Mouse (Mus musculus) erythroblast, embryonic 14.5 days (primary cell): Measurements from ENCODE around the gene Klhl32.

ENCODE experiments used
- GATA1 ChIP-seq: IDR thresholded peaks from 2 replicates; pipeline ENCODE4 v1.6.1; 2012; ENCODE audit warnings: low read length, inconsistent platforms, mixed read lengths
- TAL1 ChIP-seq: IDR thresholded peaks from 3 replicates; pipeline ENCODE4 v1.6.1; 2012; ENCODE audit warnings: low read length, inconsistent platforms, mixed read lengths

DNA sequence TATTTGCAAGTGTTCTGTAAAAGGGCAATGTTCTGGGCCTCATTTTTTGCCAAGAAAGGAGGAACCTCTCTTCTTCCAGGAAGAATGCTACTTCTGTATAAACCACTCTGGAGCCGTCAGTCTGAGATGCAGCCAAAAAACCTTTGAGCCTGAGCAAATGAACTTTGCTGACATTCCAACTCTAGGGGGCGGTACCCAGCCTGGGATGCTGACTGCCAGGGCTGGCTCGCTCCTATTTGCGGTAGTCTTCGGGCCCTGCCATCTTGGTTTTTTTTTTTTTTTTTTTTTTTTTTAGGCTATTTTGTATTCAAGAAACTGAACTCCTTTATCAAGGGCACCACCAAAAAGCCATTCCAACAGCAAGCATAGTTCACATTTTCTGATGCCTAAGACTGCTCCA is 230.5 kb downstream of the Klhl32 start:
- TF ChIP-seq TAL1 = no peak
- no peak for TF ChIP-seq GATA1
